Mouse (Mus musculus) layer of hippocampus, postnatal 14 days (tissue): ENCODE data around the gene Crim1. TPM values are rescaled to one million over a fixed set of nuclear protein-coding genes. Genes with fewer than 3 reads are reported as not detected.

Experiments used
- DNase-seq, 2 experiments: peaks; one replicate each; pipeline ENCODE4 v3.0.0; 2021 to 2022; ENCODE audit warnings: low spot score in 2 of 2, mixed read lengths in 1 of 2
- total RNA-seq, 2 experiments: library from RNA; stranded (reverse); gene quantifications; 2 replicates each; pipeline ENCODE4 v1.2.3; 2021

Crim1 gene
- total RNA-seq, 2 experiments from 2014 or later, result 101 to 103 TPM

GRCm38 (mm10) chr17:78208805-78209204 is 8.8 kb downstream of the Crim1 start:
- DNase-seq, result no peak

DNA sequence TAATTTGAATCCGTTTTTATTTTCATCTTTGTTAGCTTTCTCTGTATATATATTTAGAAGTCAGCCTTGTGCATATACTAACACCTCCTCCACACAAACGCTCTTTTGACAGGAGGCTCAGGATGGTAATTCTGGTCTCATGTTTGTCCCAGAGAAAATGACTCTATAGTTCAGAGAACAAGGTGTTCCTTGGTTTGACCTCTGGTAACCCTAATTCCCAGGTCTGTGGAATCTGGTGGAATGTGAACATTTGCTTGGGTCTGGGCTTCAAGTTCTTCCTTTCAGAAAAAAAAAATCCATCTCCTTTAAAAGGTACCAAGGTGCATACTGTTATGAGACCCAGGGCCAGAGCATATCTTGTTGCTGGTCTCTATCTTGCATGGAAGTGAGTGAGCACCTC is 9.6 kb downstream of the Crim1 start:
- DNase-seq, result no peak

- no peak for DNase-seq
These were observed 11.8 kb downstream of the Crim1 start for GRCm38 (mm10) chr17:78211881-78212280.

- DNase-seq, result no peak
These were observed 13.1 kb downstream of the Crim1 start for GRCm38 (mm10) chr17:78213128-78213527.

DNA sequence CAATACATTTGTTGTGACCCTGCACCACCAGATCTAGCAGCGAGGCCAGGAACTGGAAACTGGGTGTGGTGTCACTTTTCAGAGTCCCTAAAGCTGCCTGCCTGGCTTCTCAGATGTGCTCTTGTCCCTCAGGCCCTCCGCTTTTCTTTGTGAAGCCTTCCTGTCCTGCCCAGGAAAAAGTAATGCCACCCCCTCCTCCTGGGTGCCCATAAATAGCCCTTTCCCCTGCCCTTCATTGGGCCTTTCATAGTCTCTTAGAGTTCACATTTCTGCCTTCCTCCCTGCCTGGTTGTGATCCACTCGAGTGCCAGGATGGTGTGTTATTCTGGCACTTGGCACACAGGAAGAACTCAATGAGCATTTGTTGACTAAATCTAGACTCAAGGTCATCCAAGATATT is 16.5 kb downstream of the Crim1 start:
- no peak for DNase-seq

DNA sequence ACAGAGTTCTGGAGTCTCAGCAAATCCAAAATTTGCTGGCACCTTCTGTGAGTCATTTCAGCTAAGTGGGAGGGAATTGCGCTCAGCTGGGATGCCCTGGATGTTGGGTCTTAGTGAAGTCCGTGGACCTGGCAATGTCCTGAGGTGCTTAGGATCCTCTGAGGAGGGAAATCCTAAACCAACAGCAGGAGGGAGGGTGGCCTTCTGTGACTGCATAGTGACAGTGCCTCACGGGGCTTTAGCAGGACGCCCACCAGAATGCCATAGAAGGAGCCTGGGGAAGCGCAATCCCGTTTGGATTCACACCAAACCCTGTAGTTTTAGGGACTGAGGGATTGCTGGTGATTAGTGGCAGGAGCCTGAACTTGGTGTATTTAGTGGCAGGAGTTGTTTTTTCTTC is 17.4 kb downstream of the Crim1 start:
- no peak for DNase-seq

DNA sequence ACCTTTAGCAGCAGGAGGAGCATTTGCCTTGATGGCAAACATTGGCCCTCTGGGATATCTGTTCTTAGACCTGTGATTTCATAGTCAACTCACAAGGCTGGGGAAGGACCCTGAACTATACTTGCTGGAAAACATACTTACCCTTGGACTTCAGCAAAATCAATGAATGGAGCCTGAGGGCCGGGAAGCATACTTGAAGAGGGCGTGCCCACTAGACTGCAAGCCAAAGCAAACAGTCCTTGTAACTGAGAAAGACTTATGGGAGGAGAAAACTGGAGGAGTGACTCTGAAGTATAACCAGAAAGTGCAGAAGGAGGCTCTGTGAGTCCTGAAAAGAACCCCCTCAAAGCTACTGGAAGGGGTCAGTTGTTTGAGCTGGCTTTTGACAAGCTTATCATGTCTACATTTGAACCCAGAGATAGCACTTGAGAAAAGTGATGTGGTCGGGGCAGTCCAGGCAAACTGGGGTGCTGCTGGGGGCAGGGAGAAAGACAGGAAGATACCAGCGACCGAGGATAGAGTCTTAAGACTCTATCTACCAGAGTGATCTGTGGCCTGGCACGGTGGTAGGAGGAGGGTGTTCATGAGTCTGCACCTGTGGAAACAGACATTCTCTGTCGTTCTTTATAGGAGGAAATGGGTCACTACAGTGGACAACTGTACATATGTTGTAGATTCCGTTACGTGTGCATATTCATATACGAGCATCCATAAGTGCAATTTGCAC is 18.6 kb downstream of the Crim1 start:
- DNase-seq, result no peak

GRCm38 (mm10) chr17:78221007-78221642 is 21.1 kb downstream of the Crim1 start:
- DNase-seq, result no peak

GRCm38 (mm10) chr17:78221860-78222259 is 21.8 kb downstream of the Crim1 start:
- no peak for DNase-seq

DNA sequence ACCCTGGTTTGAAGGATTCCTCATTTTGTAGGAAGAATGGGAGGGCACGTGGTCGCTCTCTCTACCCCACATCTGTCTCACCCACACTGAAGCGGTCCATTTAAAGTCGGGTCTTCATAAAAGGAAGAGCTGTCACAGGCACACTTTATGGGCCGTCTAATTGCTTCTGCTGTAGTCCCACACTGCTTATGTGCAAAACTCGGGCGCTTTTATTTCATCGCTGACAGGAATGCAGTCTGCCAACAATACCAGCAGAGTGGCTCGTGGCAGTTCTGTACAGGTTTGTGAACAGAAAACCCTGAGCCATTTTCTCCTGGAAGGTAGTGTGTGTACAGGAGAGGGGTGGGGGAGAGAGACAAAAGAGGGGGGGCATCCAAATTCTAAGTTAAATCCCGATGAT is 23.9 kb downstream of the Crim1 start:
- DNase-seq, result no peak

DNA sequence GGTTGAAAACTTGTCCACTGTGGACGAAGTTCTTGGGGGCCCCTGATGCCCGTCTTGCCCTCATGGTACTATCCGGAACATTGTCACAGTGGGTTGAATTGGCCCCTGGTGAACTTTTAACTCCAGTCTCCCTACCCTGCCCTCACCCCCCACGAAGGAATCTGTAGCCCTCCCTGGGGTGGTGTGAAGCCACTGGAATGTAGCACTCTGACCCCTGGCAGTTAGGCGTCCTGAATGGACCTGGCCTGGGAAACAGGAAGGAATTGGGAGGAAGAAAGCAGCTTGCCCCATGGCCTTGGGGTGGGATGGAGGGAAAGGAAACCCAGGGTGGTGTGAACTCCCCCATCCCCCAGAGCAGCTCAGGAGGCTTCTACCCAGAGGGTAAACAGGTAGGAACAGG is 25.5 kb downstream of the Crim1 start:
- DNase-seq, result no peak

DNA sequence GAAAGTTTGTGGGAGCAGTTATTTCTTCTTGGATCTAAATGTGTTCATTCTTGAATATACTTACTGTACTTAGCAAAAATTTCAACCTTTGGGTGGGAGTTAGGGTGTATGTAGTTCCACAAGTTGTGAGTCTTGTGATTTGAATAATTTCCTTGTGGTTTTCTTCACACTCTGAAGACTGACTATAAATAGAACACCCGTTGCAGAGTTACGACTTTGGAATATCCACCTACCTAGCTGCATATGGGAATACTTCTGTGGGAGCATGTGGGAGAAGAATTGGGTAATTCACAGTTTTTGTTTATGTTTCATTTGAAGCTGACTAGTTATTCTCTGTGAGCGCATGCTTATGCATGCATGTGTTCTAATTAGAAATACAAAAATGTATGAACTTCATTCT is 27.2 kb downstream of the Crim1 start:
- DNase-seq, result no peak

DNA sequence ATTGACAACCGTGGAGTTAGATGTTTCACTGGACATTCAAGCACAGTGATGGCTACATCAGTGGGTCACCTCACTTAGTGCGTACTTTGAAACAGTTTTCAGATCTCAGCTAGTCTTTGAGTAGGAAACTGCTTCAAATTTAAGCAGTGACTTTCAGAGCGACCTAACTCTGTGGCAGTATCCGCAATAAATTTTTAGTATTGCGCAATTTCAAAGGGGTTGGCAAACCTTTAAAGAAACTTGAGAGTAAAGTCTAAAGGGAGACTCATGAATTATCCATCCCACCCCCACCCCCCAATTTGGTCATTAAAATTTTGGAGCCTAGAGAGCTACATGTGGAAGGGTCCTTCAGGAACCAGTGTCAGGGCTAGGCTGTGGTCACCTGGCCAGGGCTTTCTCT is 31.5 kb downstream of the Crim1 start:
- no peak for DNase-seq

DNA sequence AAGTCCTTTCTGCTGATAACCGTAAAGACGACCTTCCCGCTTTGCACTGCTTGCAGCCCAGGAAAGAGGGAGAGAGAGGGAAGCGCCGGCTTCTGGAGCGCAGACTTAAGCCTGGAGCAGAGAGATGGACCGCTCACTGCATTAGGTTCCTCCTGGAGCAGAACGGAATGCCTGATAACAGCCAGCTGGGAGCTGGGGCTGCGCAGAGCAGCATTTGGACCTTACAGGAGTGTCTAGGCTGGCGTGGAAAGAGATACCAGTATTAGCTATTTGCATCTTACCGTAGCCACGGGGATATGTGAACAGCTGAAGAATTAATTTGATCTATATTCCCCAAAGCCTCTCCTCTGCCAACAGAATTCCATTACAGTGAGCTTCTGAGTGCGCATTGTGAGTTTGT is 32.7 kb downstream of the Crim1 start:
- DNase-seq, result no peak

DNA sequence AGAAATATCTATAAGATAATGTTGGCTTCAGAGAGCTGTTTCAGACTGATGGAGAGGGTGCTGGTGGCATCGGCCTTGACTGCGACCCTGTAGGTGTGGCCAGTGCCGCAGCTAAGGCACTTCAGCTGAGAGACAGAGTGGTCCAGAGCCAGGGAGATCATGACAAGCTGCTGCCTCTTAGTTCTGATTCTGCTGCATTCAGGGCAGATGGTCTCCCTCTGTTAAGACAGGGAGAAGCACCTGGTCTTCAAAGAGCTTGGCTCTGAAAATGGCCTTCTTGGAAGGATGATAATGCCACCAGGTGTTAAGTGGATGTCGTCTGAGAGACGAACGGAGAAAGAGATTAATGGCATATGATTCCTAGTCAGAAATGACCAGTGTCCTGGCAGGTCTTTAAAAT is 33.8 kb downstream of the Crim1 start:
- no peak for DNase-seq

DNA sequence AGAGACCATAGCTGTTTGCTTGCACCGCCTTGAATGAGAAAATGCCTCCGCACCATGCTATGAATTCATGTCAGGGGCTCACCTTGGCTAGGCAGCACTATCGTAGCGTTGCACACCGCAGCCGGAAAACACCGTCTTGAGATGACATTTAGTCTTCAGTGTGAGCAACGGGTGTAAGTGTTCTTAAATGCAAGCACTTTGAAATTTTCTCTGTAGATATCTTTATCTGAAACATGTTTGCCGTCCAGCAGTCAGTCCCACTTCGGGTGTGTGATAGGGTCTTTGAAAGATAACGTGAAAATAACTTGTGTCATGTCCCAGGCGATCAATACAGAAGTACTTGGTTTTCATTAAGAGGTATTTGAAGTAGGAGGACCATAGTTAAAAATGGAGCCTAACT is 36.1 kb downstream of the Crim1 start:
- DNase-seq, result no peak

- peak in 1 of 2 experiments; percentile 43 for DNase-seq
These were observed 37.9 kb downstream of the Crim1 start for GRCm38 (mm10) chr17:78237954-78238353.

GRCm38 (mm10) chr17:78240161-78240560 is 40.1 kb downstream of the Crim1 start:
- no peak for DNase-seq

DNA sequence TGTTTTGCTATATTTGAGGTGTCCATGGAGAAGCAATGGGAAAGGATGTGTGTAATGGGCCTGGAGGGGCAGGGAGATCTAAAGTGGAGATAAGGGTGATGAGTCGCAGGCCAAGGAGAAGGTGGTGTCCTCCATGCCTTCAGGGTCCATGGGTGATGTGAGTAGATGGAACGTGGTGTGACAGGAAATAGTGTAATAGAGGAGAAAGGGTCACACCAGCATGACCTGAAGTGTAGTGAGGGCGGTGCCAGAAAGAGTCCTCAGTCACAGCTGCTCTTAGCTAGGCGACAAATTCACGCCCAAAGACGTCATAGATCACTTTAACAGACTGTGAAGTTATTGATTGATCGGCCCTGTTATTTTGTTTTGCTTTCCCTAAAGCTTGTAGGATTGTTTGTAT is 41.2 kb downstream of the Crim1 start:
- no peak for DNase-seq

DNA sequence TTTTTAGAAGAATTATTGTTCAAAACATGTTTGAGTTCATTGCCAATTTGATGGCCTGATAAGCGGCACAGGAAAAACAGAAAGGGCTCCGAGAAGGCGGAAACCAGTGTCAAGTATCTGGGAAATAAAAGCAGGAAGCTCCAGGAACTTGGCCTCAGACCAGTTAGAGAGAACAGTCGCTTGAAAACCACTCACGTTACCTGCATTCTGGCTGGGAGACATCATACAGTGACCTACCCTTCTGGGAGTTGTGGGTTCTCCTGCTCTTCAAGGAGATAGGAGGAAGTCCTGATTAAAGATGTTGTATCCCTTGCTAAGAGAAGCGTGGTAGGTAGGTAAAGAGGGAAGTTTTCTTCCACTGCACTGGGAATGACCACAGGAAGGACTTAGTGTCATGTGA is 44.7 kb downstream of the Crim1 start:
- no peak for DNase-seq

- no peak for DNase-seq
These were observed 45.4 kb downstream of the Crim1 start for GRCm38 (mm10) chr17:78245444-78245843.

- DNase-seq, result no peak
These were observed 46.8 kb downstream of the Crim1 start for GRCm38 (mm10) chr17:78246634-78247383.
